Mouse (Mus musculus) large intestine, adult 2 months (tissue): Measurements from ENCODE around the gene Oit1. TPM values are rescaled to one million over a fixed set of nuclear protein-coding genes. Genes with fewer than 3 reads are reported as not detected.

Experiments used
- DNase-seq: peaks from one replicate; pipeline ENCODE4 v3.0.0-alpha.2; 2012; ENCODE audit warnings: low read depth, low spot score
- WGBS: fragments of 180-500 bp; shearing (Covaris S2); methylation state at CpG from one replicate; pipeline ENCODE4 v1.1.7; 2018; 5-methylcytosine and 5-hydroxymethylcytosine counted together
- polyA plus RNA-seq: library from polyadenylated mRNA; depleted of rRNA; stranded (reverse); fragments of >200 nt; gene quantifications from 2 replicates; pipeline ENCODE4 v1.2.3, GENCODE M21; 2012; rRNA removed

The Oit1 gene
- polyA plus RNA-seq, 1 experiment: 112 TPM

GRCm38 (mm10) chr14:8308650-8309049 lies 69.9 kb downstream of the Oit1 start:
- 72% methylated on average over 3 of the region's 3 CpGs for WGBS
- no peak for DNase-seq

GRCm38 (mm10) chr14:8306884-8307283 lies 71.7 kb downstream of the Oit1 start:
- DNase-seq: no peak
- WGBS: 73% methylated on average over 6 of the region's 6 CpGs

GRCm38 (mm10) chr14:8305014-8305413 lies 73.5 kb downstream of the Oit1 start:
- WGBS: 58% methylated on average over 3 of the region's 3 CpGs
- DNase-seq: no peak

GRCm38 (mm10) chr14:8304082-8304481 lies 74.5 kb downstream of the Oit1 start:
- no peak for DNase-seq

GRCm38 (mm10) chr14:8302687-8303086 lies 75.9 kb downstream of the Oit1 start:
- WGBS: 52% methylated on average over 10 of the region's 10 CpGs
- no peak for DNase-seq

GRCm38 (mm10) chr14:8300281-8300680 lies 78.3 kb downstream of the Oit1 start:
- no peak for DNase-seq
- 31% methylated on average over 8 of the region's 8 CpGs for WGBS

Other genes starting within 250 kb of the Oit1 start
- gene Pdhb, start 205.7 kb downstream of the Oit1 start, polyA plus RNA-seq: 49.9 and 54.7 TPM in 2 replicates
- 6.5 and 7.4 TPM in 2 replicates for gene Kctd6, start 164.6 kb downstream of the Oit1 start, polyA plus RNA-seq
- 5.5 and 10.6 TPM in 2 replicates for gene Acox2, start 119.4 kb downstream of the Oit1 start, polyA plus RNA-seq
- 0.58 and 1.2 TPM in 2 replicates for gene Fam107a, start 60.7 kb downstream of the Oit1 start, polyA plus RNA-seq